Mouse (Mus musculus) C2C12 (cell line): ENCODE measurements around the gene Kif27. TPM values are rescaled to one million over a fixed set of nuclear protein-coding genes. Genes with fewer than 3 reads are reported as not detected.

Source experiments
- H3K27me3 ChIP-seq: one replicate; pipeline ENCODE4 v1.6.1; 2011; ENCODE audit not compliant: control insufficient read depth, insufficient read depth, insufficient read length
- H3K36me3 ChIP-seq: one replicate; pipeline ENCODE4 v1.6.1; 2011; ENCODE audit not compliant: control insufficient read depth, insufficient read depth
- H3K4me3 ChIP-seq: one replicate; pipeline ENCODE4 v1.5.1; 2011; ENCODE audit warnings: mild to moderate bottlenecking, control low read depth; ENCODE audit not compliant: poor library complexity, insufficient read depth, severe bottlenecking
- H3K79me2 ChIP-seq: one replicate; pipeline ENCODE4 v1.6.1; 2011; ENCODE audit not compliant: control insufficient read depth, insufficient read depth
- H3K79me3 ChIP-seq: one replicate; pipeline ENCODE4 v1.6.1; 2011; ENCODE audit warnings: low read depth, control low read depth
- H3ac ChIP-seq: one replicate; pipeline ENCODE3; 2011; ENCODE audit warnings: low read depth; ENCODE audit not compliant: control insufficient read depth, insufficient read length
- CEBPB ChIP-seq: IDR thresholded peaks from one replicate; pipeline ENCODE4 v1.6.1; 2011; ENCODE audit warnings: low read depth, mild to moderate bottlenecking, control low read depth, moderate library complexity
- CTCF ChIP-seq: IDR thresholded peaks from one replicate; pipeline ENCODE4 v1.5.1; 2011; ENCODE audit not compliant: control insufficient read depth, insufficient read depth, insufficient read length
- FOSL1 ChIP-seq: IDR thresholded peaks from one replicate; pipeline ENCODE4 v1.8.0; 2011; ENCODE audit warnings: mild to moderate bottlenecking, low read length; ENCODE audit not compliant: poor library complexity, insufficient read depth, severe bottlenecking
- MAX ChIP-seq: IDR thresholded peaks from one replicate; pipeline ENCODE4 v1.6.1; 2011; ENCODE audit warnings: mild to moderate bottlenecking, control low read depth
- MYOD1 ChIP-seq: IDR thresholded peaks from one replicate; pipeline ENCODE4 v1.6.1; 2011; ENCODE audit warnings: low read depth; ENCODE audit not compliant: control insufficient read depth, insufficient read length
- MYOG ChIP-seq: IDR thresholded peaks from one replicate; pipeline ENCODE4 v1.6.1; 2011; ENCODE audit not compliant: control insufficient read depth, insufficient read length; ENCODE audit errors: extremely low read depth
- USF1 ChIP-seq: IDR thresholded peaks from one replicate; pipeline ENCODE4 v1.6.1; 2011; ENCODE audit warnings: low read depth, mild to moderate bottlenecking, control low read depth, moderate library complexity
- polyA plus RNA-seq: library from polyadenylated mRNA; unstranded; fragments of >200 nt; fragmentation: generic; extraction: Trizol; gene quantifications from one replicate; pipeline ENCODE4 v1.2.1, GENCODE M21; 2012; ENCODE audit warnings: missing spikeins

Gene Kif27
- polyA plus RNA-seq, 1 experiment = 0.01 TPM

GRCm38 (mm10) chr13:58384779-58385546 lies 26.0 kb upstream of the Kif27 start, which contains the start of gene 2210016F16Rik:
2210016F16Rik (minus strand) TSS chr13:58385225.
- Histone ChIP-seq H3K27me3 (no peaks in the 10 kb centered on the region), H3K36me3 (peaks cover 27% of the 10 kb centered on the region)

DNA sequence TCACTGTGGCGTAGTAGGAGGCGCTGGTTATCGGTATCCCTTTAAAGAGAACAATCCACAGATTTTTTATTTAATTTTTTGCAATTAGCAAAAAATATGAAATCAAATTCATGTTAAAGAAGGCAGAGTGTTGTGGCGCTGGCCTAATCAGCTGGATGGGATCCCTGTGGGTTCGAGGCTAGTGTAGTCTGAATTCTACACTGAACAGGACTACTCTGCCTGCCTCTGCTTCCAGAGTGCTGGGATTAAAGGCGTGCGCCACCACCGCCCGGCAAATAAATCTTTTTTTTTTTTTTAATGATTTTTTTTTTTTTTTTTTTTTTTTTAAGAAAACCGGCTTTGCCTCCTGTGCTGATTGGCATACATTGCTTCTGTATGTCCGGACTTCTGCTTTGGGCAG lies 25.4 kb upstream of the Kif27 start:
- peaks cover 21% of the 10 kb centered on the region for H3K36me3 ChIP-seq
- no peaks in the 10 kb centered on the region for H3K27me3 ChIP-seq
- TF ChIP-seq CTCF (no peak), MYOG (no peak), USF1 (no peak), MAX (no peak), CEBPB (no peak), FOSL1 (no peak), MYOD1 (no peak)

More at GRCm38 (mm10) chr13:58384779-58385546, 26.0 kb upstream of the Kif27 start, which contains the start of gene 2210016F16Rik:
- Histone ChIP-seq H3ac (peak within 1 kb of the TSS; percentile 64), H3K4me3 (peak within 1 kb of the TSS; percentile 6), H3K79me2 (no peaks in the 10 kb centered on the region), H3K79me3 (no peaks in the 10 kb centered on the region)
- no peak for TF ChIP-seq USF1
- TF ChIP-seq CTCF = no peak
- TF ChIP-seq MYOG = no peak
- TF ChIP-seq CEBPB = no peak
- TF ChIP-seq MYOD1 = no peak
- no peak for TF ChIP-seq MAX
- no peak for TF ChIP-seq FOSL1

GRCm38 (mm10) chr13:58373153-58373470 lies 14.2 kb upstream of the Kif27 start:
- Histone ChIP-seq H3K27me3 (peaks cover 13% of the 10 kb centered on the region), H3K79me3 (no peaks in the 10 kb centered on the region), H3K4me3 (no peak overlapping the region), H3K79me2 (no peaks in the 10 kb centered on the region), H3K36me3 (no peaks in the 10 kb centered on the region), H3ac (no peak overlapping the region)
- no peak for TF ChIP-seq USF1
- TF ChIP-seq CTCF = no peak
- TF ChIP-seq FOSL1 = no peak
- TF ChIP-seq CEBPB = no peak
- TF ChIP-seq MAX = no peak
- TF ChIP-seq MYOD1 = no peak
- no peak for TF ChIP-seq MYOG

More for the DNA sequence above, 25.4 kb upstream of the Kif27 start:
- Histone ChIP-seq H3K79me3 (no peaks in the 10 kb centered on the region), H3K79me2 (no peaks in the 10 kb centered on the region), H3ac (no peak overlapping the region), H3K4me3 (no peak overlapping the region)

- H3K36me3 ChIP-seq = no peaks in the 10 kb centered on the region
- H3K4me3 ChIP-seq = no peak overlapping the region
- H3K79me3 ChIP-seq = no peaks in the 10 kb centered on the region
- no peak for TF ChIP-seq FOSL1
- TF ChIP-seq CTCF = no peak
- TF ChIP-seq MAX = no peak
- no peak for TF ChIP-seq USF1
- TF ChIP-seq CEBPB = no peak
- TF ChIP-seq MYOD1 = no peak
- H3K79me2 ChIP-seq = no peaks in the 10 kb centered on the region
- peaks cover 13% of the 10 kb centered on the region for H3K27me3 ChIP-seq
- no peak overlapping the region for H3ac ChIP-seq
These were observed 13.6 kb upstream of the Kif27 start for GRCm38 (mm10) chr13:58372278-58373152.

GRCm38 (mm10) chr13:58368835-58369234 lies 9.9 kb upstream of the Kif27 start:
- Histone ChIP-seq H3K27me3 (peaks cover 17% of the 10 kb centered on the region), H3K79me2 (no peaks in the 10 kb centered on the region), H3ac (no peak overlapping the region), H3K36me3 (no peaks in the 10 kb centered on the region), H3K79me3 (no peaks in the 10 kb centered on the region), H3K4me3 (no peak overlapping the region)
- TF ChIP-seq USF1 = no peak
- TF ChIP-seq MYOG = no peak
- TF ChIP-seq CTCF = no peak
- TF ChIP-seq MAX = no peak
- no peak for TF ChIP-seq FOSL1
- no peak for TF ChIP-seq MYOD1
- TF ChIP-seq CEBPB = no peak
